Mouse (Mus musculus) right cerebral cortex, postnatal 36 days (tissue): ENCODE results near the gene Clec3a.

ENCODE experiments used
- DNase-seq, 2 experiments: peaks; one replicate each; pipeline ENCODE4 v3.0.0; 2022; ENCODE audit warnings: low spot score in 2 of 2, mixed read lengths in 1 of 2

Clec3a gene

GRCm38 (mm10) chr8:114458113-114458784, 40.4 kb downstream of the Clec3a start:
- no peak for DNase-seq

- DNase-seq, result no peak
Measured at GRCm38 (mm10) chr8:114460600-114460999, 42.7 kb downstream of the Clec3a start.

- DNase-seq, result no peak
Measured at GRCm38 (mm10) chr8:114462591-114462990, 44.7 kb downstream of the Clec3a start.

- no peak for DNase-seq
Measured at GRCm38 (mm10) chr8:114463305-114463704, 45.4 kb downstream of the Clec3a start.

- DNase-seq, result no peak
Measured at GRCm38 (mm10) chr8:114468526-114469207, 50.8 kb downstream of the Clec3a start.

GRCm38 (mm10) chr8:114469208-114469590, 51.3 kb downstream of the Clec3a start:
- DNase-seq, result no peak

- DNase-seq, result no peak
Measured at GRCm38 (mm10) chr8:114473546-114473945, 55.7 kb downstream of the Clec3a start.
